Mouse (Mus musculus) embryonic facial prominence, embryonic 12.5 days (tissue): ENCODE measurements around the gene 2310007B03Rik. TPM values are rescaled to one million over a fixed set of nuclear protein-coding genes. Genes with fewer than 3 reads are reported as not detected.
"Not testable (repeated sequence)": the region's sequence is repeated elsewhere in the genome, so short reads cannot be mapped to it uniquely, and the experiment has no call there.

Source experiments
- ATAC-seq: fragments of 200-750 bp; cut with Nextera tagmentation; 2 replicates; pipeline ENCODE4 v1.8.0; 2017; ENCODE audit not compliant: insufficient number of reproducible peaks, insufficient read depth, low FRiP score, low TSS enrichment
- H3K27ac ChIP-seq: fragments of 300-500 bp; sonication (generic); 2 replicates; pipeline ENCODE4 v1.5.1; 2016; ENCODE audit warnings: mild to moderate bottlenecking
- H3K27me3 ChIP-seq: fragments of 300-500 bp; sonication (generic); 2 replicates; pipeline ENCODE4 v1.6.1; 2016; ENCODE audit warnings: mild to moderate bottlenecking, moderate library complexity
- H3K36me3 ChIP-seq: fragments of 300-500 bp; sonication (generic); 2 replicates; pipeline ENCODE4 v1.6.1; 2016; ENCODE audit warnings: mild to moderate bottlenecking
- H3K4me1 ChIP-seq: fragments of 300-500 bp; sonication (generic); 2 replicates; pipeline ENCODE4 v1.6.1; 2016
- H3K4me2 ChIP-seq: fragments of 300-500 bp; sonication (generic); replicated peaks from 2 replicates; pipeline ENCODE4 v1.6.1; 2016; ENCODE audit warnings: mild to moderate bottlenecking, moderate library complexity
- H3K4me3 ChIP-seq: fragments of 300-500 bp; sonication (generic); 2 replicates; pipeline ENCODE4 v1.5.1; 2016; ENCODE audit warnings: mild to moderate bottlenecking
- H3K9ac ChIP-seq: fragments of 300-500 bp; sonication (generic); 2 replicates; pipeline ENCODE4 v1.6.1; 2016; ENCODE audit warnings: mild to moderate bottlenecking, moderate library complexity
- H3K9me3 ChIP-seq: fragments of 300-500 bp; sonication (generic); 2 replicates; pipeline ENCODE4 v1.6.1; 2016; ENCODE audit warnings: mild to moderate bottlenecking, moderate library complexity
- WGBS: fragments of 180-500 bp; shearing (Covaris S2); methylation state at CpG from one replicate; pipeline ENCODE4 v1.1.7; 2016; 5-methylcytosine and 5-hydroxymethylcytosine counted together
- polyA plus RNA-seq: library from polyadenylated mRNA; unstranded; fragments of >200 nt; fragmentation: Nextera tagmentation; extraction: Ambion mirVana; gene quantifications from 2 replicates; pipeline ENCODE4 v1.2.1, GENCODE M21; 2016

The 2310007B03Rik gene
- 0.09 and 0.19 TPM in 2 replicates for polyA plus RNA-seq

DNA sequence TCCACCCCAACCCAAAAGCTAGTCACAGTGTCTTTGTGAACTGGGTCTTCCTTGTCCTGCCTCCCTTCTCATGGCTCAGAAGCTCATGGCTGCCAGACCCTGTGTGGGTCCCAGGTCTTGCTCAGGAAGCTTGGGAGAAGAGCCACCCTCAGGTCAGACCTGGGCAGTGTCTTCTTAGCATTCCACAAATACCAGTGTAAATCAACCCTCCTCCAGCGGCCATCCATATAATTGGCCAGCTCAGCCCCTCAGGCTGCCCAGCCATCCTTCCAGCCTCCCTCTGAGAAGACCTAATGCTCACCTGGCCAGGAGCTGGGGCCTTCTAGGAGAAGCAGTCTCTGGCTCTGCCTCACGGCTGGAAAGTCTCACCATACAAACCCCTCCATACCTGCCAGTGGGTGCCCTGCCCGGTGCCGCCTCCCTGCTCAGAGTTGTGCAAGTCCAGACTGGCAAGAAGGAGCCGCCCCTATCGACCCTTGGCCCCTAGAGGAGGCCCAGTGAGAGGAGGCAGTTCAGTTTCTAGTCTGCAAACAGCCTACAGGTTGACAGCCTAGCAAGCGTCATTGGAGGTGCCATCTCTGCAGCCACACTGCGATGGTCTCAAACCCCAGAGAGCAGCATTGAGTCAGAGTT is at the start of gene 2310007B03Rik:
2310007B03Rik (minus strand) TSS at position 448 of the 633 bp plus-strand sequence.
- Histone ChIP-seq H3K4me1 (no peaks in the 10 kb centered on the region), H3K4me2 (no peak within 1 kb of the TSS), H3K9ac (no peak within 1 kb of the TSS), H3K27me3 (no peaks in the 10 kb centered on the region), H3K9me3 (no peaks in the 10 kb centered on the region), H3K36me3 (no peaks in the 10 kb centered on the region), H3K27ac (no peak within 1 kb of the TSS), H3K4me3 (no peak within 1 kb of the TSS)
- WGBS = 73% methylated on average over 8 of the region's 8 CpGs
- no peak for ATAC-seq

DNA sequence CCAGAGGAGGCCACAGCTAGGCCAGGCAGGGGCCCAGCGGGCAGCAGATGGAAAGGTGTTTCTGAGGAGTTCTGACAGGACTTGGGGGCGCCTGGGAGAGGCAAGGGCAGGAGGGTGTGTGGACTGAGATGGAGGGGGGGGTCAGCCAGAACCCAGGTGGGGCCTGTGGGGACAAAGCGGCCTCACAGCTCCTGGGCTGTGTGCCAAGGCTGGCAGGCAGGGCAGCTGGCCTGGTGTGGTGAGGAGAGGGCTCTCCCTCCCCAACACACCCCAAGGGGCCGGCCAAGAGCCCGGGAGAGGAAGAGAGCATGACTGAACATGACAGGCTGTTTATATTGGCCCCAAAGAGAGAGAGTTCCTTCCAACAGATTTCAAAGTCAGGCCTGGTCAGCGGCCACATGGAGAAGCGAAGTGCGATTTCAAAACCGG is 49.5 kb upstream of the 2310007B03Rik start:
- H3K4me3 ChIP-seq = no peak overlapping the region

DNA sequence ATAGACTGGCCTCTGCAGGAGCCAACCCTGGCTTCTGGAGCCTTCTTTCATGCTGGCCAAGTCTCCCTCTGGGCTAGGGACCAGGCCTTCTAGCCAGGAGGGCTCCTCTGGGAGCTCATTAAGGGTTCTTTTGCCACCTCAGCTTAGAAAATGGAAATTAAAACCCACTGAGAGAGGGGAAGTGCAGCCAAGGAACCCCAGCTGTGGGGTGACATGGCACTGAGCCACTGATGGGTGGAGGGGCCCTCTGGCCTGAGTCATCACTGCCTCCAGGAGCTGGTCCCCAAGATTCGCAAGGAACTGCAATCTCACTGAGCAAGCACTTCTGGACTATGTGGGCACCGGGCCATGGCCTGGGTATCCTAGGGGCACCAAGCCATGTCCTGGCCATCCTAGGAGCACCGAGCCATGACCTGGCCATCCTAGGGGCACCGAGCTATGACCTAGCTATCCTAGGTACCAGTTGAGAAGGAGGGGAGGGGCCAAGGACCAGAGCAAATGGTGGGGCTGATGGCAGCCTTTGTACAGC is 46.9 kb upstream of the 2310007B03Rik start:
- Histone ChIP-seq H3K4me2 (no peak overlapping the region), H3K36me3 (no peaks in the 10 kb centered on the region), H3K27ac (no peak overlapping the region), H3K9ac (no peak overlapping the region), H3K9me3 (no peaks in the 10 kb centered on the region), H3K27me3 (no peaks in the 10 kb centered on the region), H3K4me1 (peaks cover 43% of the 10 kb centered on the region), H3K4me3 (no peak overlapping the region)
- WGBS = 96% methylated on average over 4 of the region's 4 CpGs
- ATAC-seq = no peak

More for the DNA sequence above, 49.5 kb upstream of the 2310007B03Rik start:
- no peak overlapping the region for H3K9ac ChIP-seq
- peak; percentile 68; the same call in 1 of the 2 replicates for ATAC-seq
- no peaks in the 10 kb centered on the region for H3K36me3 ChIP-seq
- peaks cover 59% of the 10 kb centered on the region for H3K4me1 ChIP-seq
- no peaks in the 10 kb centered on the region for H3K9me3 ChIP-seq
- no peak overlapping the region for H3K4me2 ChIP-seq
- WGBS = 33% methylated on average over 9 of the region's 9 CpGs
- H3K27ac ChIP-seq = peak overlapping the region; percentile 89
- H3K27me3 ChIP-seq = no peaks in the 10 kb centered on the region; the same call in 1 of the 2 replicates

DNA sequence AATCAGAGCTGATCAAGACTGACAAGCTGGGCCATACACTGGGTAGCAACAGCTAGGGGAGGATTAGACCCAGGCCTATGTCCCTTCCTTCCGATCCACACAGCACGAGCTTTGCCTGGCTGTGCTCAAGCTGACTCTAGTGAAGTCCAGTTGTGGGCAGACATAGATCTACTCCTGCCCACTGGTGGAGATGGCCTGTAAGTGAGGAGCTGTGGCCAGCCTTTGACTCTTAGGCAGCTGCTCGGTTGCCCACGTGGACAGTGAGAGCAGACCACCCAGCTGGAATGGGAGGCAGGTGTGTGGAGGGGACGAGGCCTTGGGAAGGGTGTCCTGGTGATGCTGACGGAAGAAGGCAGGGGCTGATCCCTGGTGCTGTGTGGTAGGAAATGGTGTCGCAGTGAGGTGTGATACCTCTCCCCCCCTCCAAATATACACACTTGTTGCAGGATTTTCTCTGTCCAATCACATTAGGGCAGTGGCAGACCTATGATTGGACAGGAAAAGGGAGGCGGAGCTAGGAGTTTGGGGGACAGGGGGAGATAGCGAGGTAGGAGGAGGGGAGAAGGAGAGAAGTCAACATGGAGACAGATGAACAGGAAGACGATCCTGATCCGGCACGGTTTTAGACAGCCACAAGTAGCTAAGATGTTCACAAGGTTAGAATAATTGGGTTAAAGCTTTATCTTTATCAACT is 45.7 kb upstream of the 2310007B03Rik start:
- Histone ChIP-seq H3K9ac (no peak overlapping the region), H3K4me2 (no peak overlapping the region), H3K4me3 (no peak overlapping the region), H3K9me3 (no peaks in the 10 kb centered on the region), H3K4me1 (peaks cover 31% of the 10 kb centered on the region), H3K36me3 (no peaks in the 10 kb centered on the region), H3K27ac (no peak overlapping the region), H3K27me3 (no peaks in the 10 kb centered on the region)
- no peak for ATAC-seq
- WGBS = 55% methylated on average over 12 of the region's 12 CpGs

DNA sequence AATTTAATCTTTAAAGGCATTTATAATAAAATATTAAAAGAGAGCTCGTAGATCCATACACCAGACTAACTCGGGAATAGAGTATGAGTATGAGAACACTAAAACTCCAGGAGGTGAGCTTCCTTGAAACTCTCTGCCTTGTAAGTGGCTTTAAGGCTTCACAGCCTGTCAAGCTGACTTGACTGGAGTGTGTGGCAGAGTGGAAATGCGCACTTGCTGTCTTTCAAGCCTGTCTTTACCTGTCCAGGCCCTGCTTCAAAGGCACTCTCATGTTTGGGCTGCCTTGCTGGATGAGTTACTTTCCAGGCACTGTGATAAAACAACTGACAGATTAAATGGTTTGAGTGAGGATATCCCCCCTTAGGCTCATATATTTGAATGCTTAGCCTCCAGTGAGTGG is 37.2 kb upstream of the 2310007B03Rik start:
- no peaks in the 10 kb centered on the region for H3K36me3 ChIP-seq
- no peak overlapping the region for H3K4me3 ChIP-seq
- no peak overlapping the region for H3K4me2 ChIP-seq
- no peaks in the 10 kb centered on the region for H3K27me3 ChIP-seq
- H3K4me1 ChIP-seq = no peaks in the 10 kb centered on the region
- WGBS = 83% methylated on average over 3 of the region's 3 CpGs
- 0 out of 2 replicates have a peak, but pooled peaks cover 5% of the 10 kb centered on the region for H3K9me3 ChIP-seq
- H3K27ac ChIP-seq = no peak overlapping the region
- ATAC-seq = no peak
- no peak overlapping the region for H3K9ac ChIP-seq

DNA sequence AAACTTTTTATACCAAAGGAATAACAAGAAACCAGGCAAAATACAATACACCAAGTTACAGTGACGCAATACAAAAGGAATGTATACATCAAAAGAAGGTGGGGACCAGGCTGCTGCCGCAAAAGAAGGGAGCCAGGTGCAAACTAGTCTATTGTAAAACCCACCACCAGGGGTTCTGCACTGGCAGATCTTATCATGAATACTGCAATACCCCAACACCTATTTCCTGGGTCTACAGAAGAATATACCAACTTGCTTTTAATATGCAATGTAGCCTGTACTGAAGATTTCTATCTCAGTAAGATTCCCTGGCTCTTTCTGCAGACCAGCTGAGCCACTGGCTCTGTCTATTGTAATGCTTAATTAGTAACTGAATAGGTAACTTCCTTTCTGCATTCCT is 36.7 kb upstream of the 2310007B03Rik start:
- not testable (repeated sequence) for H3K4me1 ChIP-seq, H3K9me3 ChIP-seq, ATAC-seq, H3K27me3 ChIP-seq, H3K36me3 ChIP-seq, H3K27ac ChIP-seq, H3K4me3 ChIP-seq, H3K9ac ChIP-seq, H3K4me2 ChIP-seq
- WGBS = 87% methylated on average over 2 of the region's 2 CpGs

DNA sequence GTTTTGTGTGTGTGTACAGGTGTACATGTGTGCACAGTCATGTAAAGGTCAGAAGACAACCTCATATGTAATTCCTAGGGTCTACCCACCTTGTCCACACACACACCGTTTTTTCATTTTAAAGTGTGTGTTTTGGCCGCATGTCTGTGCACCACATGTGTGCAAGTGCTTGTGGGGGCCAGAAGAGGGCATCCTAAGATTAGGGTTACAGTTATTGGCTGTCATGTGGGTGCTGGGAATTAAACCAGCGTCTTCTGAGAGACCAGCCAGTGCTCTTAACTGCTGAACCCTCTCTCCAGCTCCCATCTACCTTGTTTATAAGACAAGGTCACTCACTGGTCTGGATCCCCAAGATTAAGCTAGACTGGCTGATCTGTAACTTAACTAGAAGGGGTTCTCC is 34.2 kb upstream of the 2310007B03Rik start:
- Histone ChIP-seq H3K4me1 (peaks cover 4% of the 10 kb centered on the region; the same call in 1 of the 2 replicates), H3K4me2 (no peak overlapping the region), H3K9me3 (0 out of 2 replicates have a peak, but pooled peaks cover 5% of the 10 kb centered on the region), H3K9ac (no peak overlapping the region), H3K27me3 (peaks cover 11% of the 10 kb centered on the region), H3K36me3 (no peaks in the 10 kb centered on the region), H3K4me3 (no peak overlapping the region), H3K27ac (no peak overlapping the region)
- no peak for ATAC-seq
- 89% methylated on average over 3 of the region's 3 CpGs for WGBS

DNA sequence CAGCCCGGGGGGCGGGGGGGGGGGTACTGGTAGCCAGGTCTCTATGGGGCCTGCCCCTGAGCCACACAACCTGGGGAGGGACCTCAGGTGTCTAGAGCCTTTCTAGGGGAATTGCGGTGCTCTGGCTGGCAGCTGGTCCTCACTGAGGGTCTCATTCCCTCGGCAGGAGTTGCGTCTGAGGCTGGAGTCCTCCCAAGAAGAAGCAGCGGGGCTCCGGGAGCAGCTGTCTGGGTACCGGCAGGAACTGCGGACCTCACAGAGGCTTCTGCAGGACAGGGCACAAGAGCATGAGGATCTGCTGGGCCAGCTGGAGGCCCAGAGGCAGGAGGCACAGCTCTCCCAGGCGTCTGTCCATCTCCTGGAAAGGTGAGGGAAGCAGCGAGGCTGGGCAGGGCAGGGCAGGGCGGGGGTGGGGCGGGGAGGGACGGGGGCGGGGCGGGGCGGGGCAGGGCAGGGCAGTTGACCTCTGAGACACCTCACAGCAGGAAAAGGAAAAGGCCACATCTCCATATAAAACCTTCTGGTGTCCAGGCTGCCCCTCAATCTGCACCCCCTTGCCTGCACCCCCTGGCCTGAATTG is 30.1 kb upstream of the 2310007B03Rik start:
- peak overlapping the region; percentile 19; the same call in 1 of the 2 replicates for H3K4me2 ChIP-seq
- WGBS = 4% methylated on average over 17 of the region's 17 CpGs
- ATAC-seq = no peak
- no peak overlapping the region for H3K27ac ChIP-seq
- peaks cover 16% of the 10 kb centered on the region for H3K27me3 ChIP-seq
- no peaks in the 10 kb centered on the region for H3K36me3 ChIP-seq
- H3K9ac ChIP-seq = 0 out of 2 replicates have a peak overlapping the region, but pooled peaks have one; percentile 7
- H3K4me3 ChIP-seq = no peak overlapping the region
- H3K9me3 ChIP-seq = no peaks in the 10 kb centered on the region
- H3K4me1 ChIP-seq = peaks cover 4% of the 10 kb centered on the region; the same call in 1 of the 2 replicates

DNA sequence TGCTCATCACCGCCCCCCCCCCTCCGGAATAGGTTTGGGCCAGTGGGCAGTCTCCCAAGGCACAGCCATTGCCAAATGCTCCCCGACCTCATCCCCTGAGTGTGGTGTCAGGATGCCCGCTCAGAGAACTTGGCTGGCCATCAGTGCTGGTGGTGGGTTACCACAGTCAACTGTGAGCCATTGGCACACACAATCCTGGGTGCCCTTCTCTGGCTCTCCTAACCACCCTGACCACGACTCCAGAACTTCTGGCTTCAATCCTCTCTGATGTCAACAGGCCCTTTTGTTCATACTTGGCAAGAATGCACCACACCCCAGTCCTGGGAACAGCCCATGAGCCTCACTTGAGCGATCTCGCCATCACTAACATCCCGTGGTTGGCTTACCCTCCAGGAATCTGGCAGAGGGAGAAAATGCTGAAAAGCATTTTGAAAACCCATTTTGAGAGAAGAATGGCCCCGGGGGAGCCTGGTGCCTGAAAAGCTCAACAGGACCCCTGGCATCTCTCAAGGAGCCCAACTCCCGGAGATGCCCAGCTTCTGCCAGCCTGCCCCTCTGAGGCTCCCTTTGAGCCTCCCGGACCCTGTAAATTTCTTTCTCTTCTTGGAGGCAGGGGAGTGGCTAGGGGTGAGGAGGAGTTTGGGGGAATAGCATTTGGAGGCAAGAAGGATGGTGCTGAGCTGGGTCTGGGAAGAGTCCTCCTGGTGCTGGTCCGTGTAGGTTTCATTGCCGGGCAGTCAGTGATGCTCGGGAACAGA is 23.5 kb upstream of the 2310007B03Rik start:
- H3K9me3 ChIP-seq = no peaks in the 10 kb centered on the region
- WGBS = 77% methylated on average over 14 of the region's 14 CpGs
- H3K4me2 ChIP-seq = no peak overlapping the region
- 0 out of 2 replicates have a peak, but pooled peaks cover 4% of the 10 kb centered on the region for H3K4me1 ChIP-seq
- H3K27me3 ChIP-seq = peaks cover 3% of the 10 kb centered on the region; the same call in 1 of the 2 replicates
- no peak overlapping the region for H3K4me3 ChIP-seq
- H3K36me3 ChIP-seq = no peaks in the 10 kb centered on the region
- no peak overlapping the region for H3K9ac ChIP-seq
- no peak for ATAC-seq
- H3K27ac ChIP-seq = no peak overlapping the region

DNA sequence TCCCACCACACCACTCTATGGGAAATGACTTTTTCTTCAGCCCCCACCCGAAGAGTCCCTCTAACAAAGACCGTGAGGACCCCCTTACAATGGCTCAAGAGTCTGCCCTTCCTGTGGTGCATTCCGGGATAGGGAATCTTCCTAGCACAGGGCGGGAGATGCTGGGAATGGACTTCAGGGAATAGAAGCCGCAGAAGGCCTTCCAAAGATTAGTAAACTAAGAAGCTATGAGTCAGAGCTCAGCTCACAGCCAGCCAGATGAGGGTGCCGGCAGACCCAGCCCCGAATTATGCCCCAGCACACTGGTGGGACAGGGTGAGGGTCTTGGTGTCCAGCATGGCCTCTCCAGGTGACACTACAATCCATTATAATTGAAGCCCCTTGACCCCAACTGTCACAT is 21.5 kb upstream of the 2310007B03Rik start:
- H3K9me3 ChIP-seq = no peaks in the 10 kb centered on the region
- H3K36me3 ChIP-seq = no peaks in the 10 kb centered on the region
- WGBS = 86% methylated on average over 7 of the region's 7 CpGs
- H3K4me3 ChIP-seq = no peak overlapping the region
- H3K4me2 ChIP-seq = no peak overlapping the region
- H3K27me3 ChIP-seq = no peaks in the 10 kb centered on the region
- no peak overlapping the region for H3K27ac ChIP-seq
- ATAC-seq = no peak
- peaks cover 5% of the 10 kb centered on the region for H3K4me1 ChIP-seq
- no peak overlapping the region for H3K9ac ChIP-seq
